Mouse (Mus musculus) embryo, embryonic 11 days (tissue): Measurements from ENCODE around the gene Terf2ip.

ENCODE experiments used
- DNase-seq: peaks from one replicate; pipeline ENCODE4 v3.0.0-alpha.2; 2015

Terf2ip gene

GRCm38 (mm10) chr8:112011816-112012242 is 631 bp downstream of the Terf2ip start:
- peak; percentile 53 for DNase-seq

GRCm38 (mm10) chr8:112014936-112015335 is 3.7 kb downstream of the Terf2ip start, which contains the start of gene Gm6793:
Gene Gm6793, minus strand, starts transcription at chr8:112015036.
- no peak for DNase-seq

GRCm38 (mm10) chr8:112029455-112029854 is 18.3 kb downstream of the Terf2ip start:
- no peak for DNase-seq

- DNase-seq: no peak
Observed at GRCm38 (mm10) chr8:112030663-112031062, 19.5 kb downstream of the Terf2ip start.

DNA sequence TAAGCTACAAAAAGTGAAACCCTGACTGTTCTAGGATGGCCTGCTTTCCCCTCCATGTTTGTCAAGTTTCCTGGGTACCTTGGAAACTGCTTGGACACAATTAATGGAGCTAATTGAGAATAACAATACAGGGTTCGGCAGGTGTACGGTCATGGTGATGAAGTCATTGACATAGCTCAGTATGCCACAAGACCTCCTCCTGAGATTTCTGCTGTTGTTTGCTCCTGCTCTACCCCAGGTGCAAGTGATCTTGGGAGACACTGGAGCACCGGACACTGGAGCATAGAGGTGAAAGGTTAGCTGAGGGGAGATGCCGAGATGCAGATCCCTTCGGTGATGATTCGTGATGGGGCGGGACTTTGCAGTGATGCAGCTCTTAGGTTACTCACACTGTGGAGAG is 21.9 kb downstream of the Terf2ip start:
- no peak for DNase-seq

DNA sequence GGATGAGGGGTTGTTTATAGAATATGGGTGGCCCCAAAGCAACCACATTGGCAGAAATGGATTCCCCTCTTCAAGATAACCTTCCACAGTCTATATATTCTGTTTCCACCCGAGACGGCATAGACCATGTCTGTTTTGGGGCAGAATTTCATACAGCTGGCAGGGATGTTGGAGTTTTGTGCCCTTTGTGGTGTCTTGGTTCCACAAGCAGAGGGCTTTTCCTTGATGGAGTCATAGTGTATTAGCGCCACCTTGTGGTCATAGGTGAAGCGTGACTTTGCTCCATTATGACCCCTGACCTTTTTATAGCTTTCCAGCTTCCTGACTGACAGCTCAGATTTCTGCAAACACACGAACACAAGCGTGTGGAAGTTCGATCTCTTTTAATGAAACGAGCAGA is 23.4 kb downstream of the Terf2ip start:
- peak; percentile 86 for DNase-seq

- DNase-seq: no peak
Observed at GRCm38 (mm10) chr8:112037521-112037920, 26.3 kb downstream of the Terf2ip start.

- no peak for DNase-seq
Observed at GRCm38 (mm10) chr8:112045182-112045581, 34.0 kb downstream of the Terf2ip start.

- DNase-seq: peak; percentile 88
Observed at GRCm38 (mm10) chr8:112045896-112046295, 34.7 kb downstream of the Terf2ip start.

DNA sequence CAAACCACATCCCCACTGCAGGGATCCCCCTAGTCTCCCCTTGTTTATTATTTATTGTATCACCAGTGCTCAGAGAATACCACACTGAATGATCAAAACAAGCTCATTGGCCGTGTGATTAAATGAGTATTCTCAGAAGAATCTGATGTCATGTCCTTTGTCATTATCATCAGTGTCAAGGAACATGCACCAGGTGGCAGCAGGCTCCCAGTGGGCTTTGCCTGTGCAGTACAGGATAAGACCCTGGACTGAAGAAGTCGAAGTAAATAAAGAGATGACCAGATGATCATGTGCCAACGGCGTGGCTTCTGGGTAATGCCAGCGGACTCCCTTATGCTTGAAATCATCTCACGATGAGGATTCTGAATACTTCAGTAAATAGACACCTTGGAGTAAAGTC is 37.1 kb downstream of the Terf2ip start:
- DNase-seq: no peak

DNA sequence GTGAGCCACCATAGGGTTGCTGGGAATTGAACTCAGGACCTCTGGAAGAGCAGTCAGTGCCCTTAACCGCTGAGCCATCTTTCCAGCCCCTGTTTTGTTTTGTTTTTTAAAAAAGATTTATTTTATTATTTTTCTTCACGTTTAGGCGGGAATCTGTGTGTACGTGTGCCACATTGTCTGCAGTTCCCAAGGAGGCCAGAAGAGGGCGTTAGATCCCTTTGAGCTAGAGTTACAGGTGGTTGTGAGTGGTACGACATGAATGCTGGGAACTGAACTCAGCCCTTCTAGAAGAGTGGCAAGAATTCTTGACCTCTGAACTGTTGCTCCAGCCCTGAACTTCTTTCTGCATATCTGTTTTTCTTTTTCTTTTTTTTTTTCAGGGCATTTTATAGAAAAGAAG is 38.8 kb downstream of the Terf2ip start:
- DNase-seq: no peak

GRCm38 (mm10) chr8:112051537-112051936 is 40.3 kb downstream of the Terf2ip start:
- DNase-seq: no peak

DNA sequence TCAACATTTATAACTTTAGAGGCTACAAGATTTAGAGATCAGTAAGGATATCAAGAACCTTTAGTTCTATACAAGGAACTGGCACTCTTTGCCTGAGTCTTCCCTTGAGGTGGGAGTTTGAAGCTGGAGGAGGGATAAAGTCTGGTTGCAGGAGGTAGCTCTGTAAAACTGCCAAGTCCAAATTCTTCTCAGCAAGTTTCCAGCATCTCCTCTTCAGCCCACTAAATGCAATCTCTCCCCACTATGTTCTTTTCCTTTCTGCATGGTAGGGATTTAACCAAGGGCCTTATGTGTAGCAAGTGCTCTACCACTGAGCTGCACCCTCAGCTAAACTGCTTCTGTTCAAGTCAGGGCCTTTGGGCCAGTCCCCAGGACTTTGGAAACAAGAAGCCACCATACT is 43.3 kb downstream of the Terf2ip start:
- no peak for DNase-seq

DNA sequence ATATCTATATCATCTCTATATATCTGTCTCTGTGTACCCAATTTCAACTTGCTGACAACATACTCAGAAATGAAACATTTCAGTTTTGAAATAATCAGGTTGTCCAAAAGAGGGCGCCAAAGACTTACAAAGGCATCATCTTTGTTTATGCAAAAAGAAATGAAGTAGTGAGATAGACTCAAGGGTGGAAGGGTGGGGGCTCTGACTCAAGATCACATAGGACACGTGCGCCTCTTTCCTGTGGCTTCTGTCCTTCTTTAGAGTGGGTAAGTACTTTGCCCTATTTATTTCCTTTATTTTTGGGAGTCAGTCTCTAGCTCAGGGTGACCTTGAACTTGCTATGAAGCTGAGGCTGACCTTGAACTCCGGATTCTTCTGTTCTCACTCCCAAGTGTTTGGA is 50.2 kb downstream of the Terf2ip start:
- DNase-seq: peak; percentile 71
